Mouse (Mus musculus): ENCODE results near the gene Cilp.

- TF ChIP-seq CTCF (conservative IDR thresholded peaks at IDR 0.05; ENCODE audit: insufficient read depth, insufficient read length, low read depth, low read length) (no peak), POLR2A (IDR thresholded peaks at IDR 0.05; ENCODE audit: low read depth, low read length) (no peak)
Measured at GRCm38 (mm10) chr9:65262641-65263120, 2.3 kb upstream of the Cilp start.
